Mouse (Mus musculus): ENCODE data around the gene Elk1. TPM values are rescaled to one million over a fixed set of nuclear protein-coding genes. Genes with fewer than 3 reads are reported as not detected.

Elk1 gene
- 10 to 100 TPM; 11.3 to 13.0 TPM for total RNA-seq (2023)

GRCm38 (mm10) chrX:20950191-20950880 lies at the start of gene Elk1:
Elk1 (minus strand) TSS chrX:20950608.

GRCm38 (mm10) chrX:20961477-20962378 lies 11.3 kb upstream of the Elk1 start, which contains the start of gene Uxt:
Uxt (minus strand) TSS chrX:20962017.

GRCm38 (mm10) chrX:20931364-20931763 lies 19.0 kb downstream of the Elk1 start, which contains the start of gene Cfp:
Cfp (minus strand) TSS chrX:20931555.

GRCm38 (mm10) chrX:20920844-20921364 lies 29.5 kb downstream of the Elk1 start, which contains the start of gene Syn1:
Syn1 (minus strand) TSS chrX:20921004.

Other genes starting within 250 kb of the Elk1 start
- 1 to 10 TPM; 4.8 to 5.3 TPM for gene Usp11, start 246.7 kb downstream of the Elk1 start, total RNA-seq (2023)
- gene Araf, start 152.8 kb downstream of the Elk1 start, total RNA-seq (2023), result 10 to 100 TPM; 51.7 to 59.3 TPM
- gene Timp1, start 80.4 kb downstream of the Elk1 start, total RNA-seq (2023), result under 1 TPM in 1 of 2 experiments, not detected in 1; 0.64 TPM
- gene Syn1, start 29.6 kb downstream of the Elk1 start, total RNA-seq (2023), result 1 to 10 TPM; 1.4 to 1.8 TPM
- 100 to 1,000 TPM; 228 to 255 TPM for gene Cfp, start 19.1 kb downstream of the Elk1 start, total RNA-seq (2023)
- gene Uxt, start 11.4 kb upstream of the Elk1 start, total RNA-seq (2023), result 10 to 100 TPM; 20.3 to 25.0 TPM
- gene Zfp182, start 111.7 kb upstream of the Elk1 start, total RNA-seq (2023), result 10 to 100 TPM; 11.4 to 12.8 TPM
- not detected for gene Spaca5, start 117.8 kb upstream of the Elk1 start, total RNA-seq (2023)
- under 1 TPM in 1 of 2 experiments, not detected in 1; 0.07 TPM for gene Zfp300, start 138.9 kb upstream of the Elk1 start, total RNA-seq (2023)
- gene Ssxa1, start 165.2 kb upstream of the Elk1 start, total RNA-seq (2023), result not detected
- gene Gm21876, start 225.0 kb upstream of the Elk1 start, total RNA-seq (2023), result not detected